Comparison of ENCODE assay signal across 11 mouse cellular contexts in genomic region chr4:141681767-141682166, GRCm38 (mm10). TPM values are rescaled to one million over a fixed set of nuclear protein-coding genes. Genes with fewer than 3 reads are reported as not detected.
DNase-seq lines count a peak whose midpoint lies in the region; TF ChIP-seq lines count a peak whose summit lies in the region.
"Had no signal": no experiment of that assay in that cellular context is flagged by ENCODE, and none has a peak within 500 bp of the region (broad histone marks: within the 10 kb centered on the region; RNA-seq: fewer than 3 reads in every experiment).

No protein-coding gene starts in this region.

- H3K36me3 ChIP-seq in ES-Bruce4 (ENCODE audit: control insufficient read depth, insufficient read depth, low read length, poor library complexity, severe bottlenecking), result peaks cover 18% of the 10 kb centered on the region

- peaks cover 15% of the 10 kb centered on the region for H3K4me1 ChIP-seq in ES-Bruce4 (ENCODE audit: control insufficient read depth, insufficient read depth, low read length)
- H3K4me1 ChIP-seq in brown adipose tissue, adult 24 weeks (ENCODE audit: control insufficient read depth, insufficient read depth, insufficient read length, low read length), result peaks cover 4% of the 10 kb centered on the region; the same call in 1 of the 2 replicates

- no peaks in the 10 kb centered on the region for H3K9me3 ChIP-seq in ES-Bruce4 (replicated peaks; ENCODE audit: control insufficient read depth, insufficient read depth, low read length, poor library complexity, severe bottlenecking)
- H3K9me3 ChIP-seq: stomach, embryonic 15.5 days had no signal

- no peak overlapping the region for H3K4me3 ChIP-seq in ES-Bruce4 (ENCODE audit: low read depth, low read length)
- no peak overlapping the region for H3K4me3 ChIP-seq in brown adipose tissue, adult 24 weeks (ENCODE audit: insufficient read depth, low read depth, low read length)
- H3K4me3 ChIP-seq: stomach, embryonic 15.5 days had no signal

- TF ChIP-seq EP300 in ES-Bruce4 (IDR thresholded peaks at IDR 0.05; ENCODE audit: insufficient read depth, low read depth, low read length), result peak; percentile 72

- H3K27ac ChIP-seq in ES-Bruce4 (ENCODE audit: insufficient read depth, low read length), result peak overlapping the region; percentile 76
- 0 out of 2 replicates have a peak overlapping the region, but pooled peaks have one; percentile 18 for H3K27ac ChIP-seq in brown adipose tissue, adult 24 weeks (replicated peaks; ENCODE audit: low read depth, low read length)
- H3K27ac ChIP-seq: stomach, embryonic 15.5 days had no signal

- no peak overlapping the region for H3K9ac ChIP-seq in ES-Bruce4 (ENCODE audit: low read depth, poor library complexity, severe bottlenecking)
- H3K9ac ChIP-seq: lung, embryonic 14.5 days; stomach, embryonic 15.5 days had no signal

- intact Hi-C loops in heart, postnatal 25 days (cut with DNase I), result no loop called here

- no peaks in the 10 kb centered on the region for H3K27me3 ChIP-seq in ES-Bruce4 (ENCODE audit: control insufficient read depth, insufficient read depth, low read length, poor library complexity, severe bottlenecking)
- H3K27me3 ChIP-seq: stomach, embryonic 15.5 days had no signal

- no peak for TF ChIP-seq CTCF in ES-Bruce4 (IDR thresholded peaks at IDR 0.05; ENCODE audit: low read depth, low read length)

- TF ChIP-seq POLR2A in ES-Bruce4 (IDR thresholded peaks at IDR 0.05; ENCODE audit: insufficient read depth, low read length), result no peak

- DNase-seq in 3134 (ENCODE audit: extremely low read depth, insufficient read length, low spot score), result peak; percentile 73
- DNase-seq in heart, postnatal 25 days (ENCODE audit: low spot score), result peak; percentile 25
- no peak for DNase-seq in right cerebral cortex, postnatal 36 days (ENCODE audit: low spot score in 2 of 2)
- no peak for DNase-seq in layer of hippocampus, postnatal 14 days (ENCODE audit: low spot score in 2 of 2)
- DNase-seq in cerebellum, postnatal 14 days, result no peak
- DNase-seq: layer of hippocampus, adult 9-11 months; lung, embryonic 14.5 days had no signal

RNA-seq across cellular contexts. Expression of gene Rsc1a1, which starts 3.6 kb away (rescaled TPM):
- polyA plus RNA-seq in ES-Bruce4 (2011; ENCODE audit: insufficient read depth, insufficient read length, low read depth, missing spikeins), result 4.1 TPM in 1 of 2 replicates, not detected in the other
- polyA plus RNA-seq in brown adipose tissue, adult 24 weeks (2012; ENCODE audit: insufficient read depth, insufficient read length, missing spikeins), result 3.0 TPM in 1 of 2 replicates, not detected in the other
- total RNA-seq in heart, postnatal 25 days (2021), result not detected
- under 1 TPM in 1 of 2 experiments, not detected in 1; 0.79 TPM for total RNA-seq in layer of hippocampus, postnatal 14 days (2021)
- polyA plus RNA-seq: stomach, embryonic 15.5 days had no signal

RNA-seq across cellular contexts. Expression of gene Plekhm2, which starts 17.1 kb away (rescaled TPM):
- polyA plus RNA-seq in ES-Bruce4 (2011; ENCODE audit: insufficient read depth, insufficient read length, low read depth, missing spikeins), result 11.1 and 15.1 TPM in 2 replicates
- 8.8 and 12.9 TPM in 2 replicates for polyA plus RNA-seq in brown adipose tissue, adult 24 weeks (2012; ENCODE audit: insufficient read depth, insufficient read length, missing spikeins)
- 100 to 1,000 TPM in 1 of 2 experiments, 10 to 100 TPM in 1; 94.1 to 109 TPM for total RNA-seq in heart, postnatal 25 days (2021)
- total RNA-seq in layer of hippocampus, postnatal 14 days (2021), result 10 to 100 TPM; 47.8 to 55.4 TPM

RNA-seq across cellular contexts. Expression of gene Ddi2, which starts 41.5 kb away (rescaled TPM):
- 46.0 and 50.3 TPM in 2 replicates for polyA plus RNA-seq in ES-Bruce4 (2011; ENCODE audit: insufficient read depth, insufficient read length, low read depth, missing spikeins)
- polyA plus RNA-seq in brown adipose tissue, adult 24 weeks (2012; ENCODE audit: insufficient read depth, insufficient read length, missing spikeins), result 9.4 and 12.3 TPM in 2 replicates
- total RNA-seq in heart, postnatal 25 days (2021), result 10 to 100 TPM; 28.4 to 34.4 TPM
- 10 to 100 TPM; 29.4 to 34.0 TPM for total RNA-seq in layer of hippocampus, postnatal 14 days (2021)

RNA-seq across cellular contexts. Expression of gene Slc25a34, which starts 58.1 kb away (rescaled TPM):
- 0.82 and 1.8 TPM in 2 replicates for polyA plus RNA-seq in ES-Bruce4 (2011; ENCODE audit: insufficient read depth, insufficient read length, low read depth, missing spikeins)
- 4.5 and 12.7 TPM in 2 replicates for polyA plus RNA-seq in brown adipose tissue, adult 24 weeks (2012; ENCODE audit: insufficient read depth, insufficient read length, missing spikeins)
- total RNA-seq in heart, postnatal 25 days (2021), result 100 to 1,000 TPM; 105 to 117 TPM
- total RNA-seq in layer of hippocampus, postnatal 14 days (2021), result 1 to 10 TPM; 2.2 to 3.6 TPM
- total RNA-seq: hematopoietic stem cell, adult 5-6 weeks had no signal
- polyA plus RNA-seq: lung, embryonic 14.5 days had no signal

Comparison
In these comparisons a context has a peak if more than half of its experiments do, and no peak if none do; other contexts are left out.
1. DNase-seq: peak in 3134 (single experiment) and heart, postnatal 25 days (single experiment); none in right cerebral cortex, postnatal 36 days (0 of 2), layer of hippocampus, postnatal 14 days (0 of 2) and cerebellum, postnatal 14 days (0 of 2).